Mouse (Mus musculus): Measurements from ENCODE around the gene Atp13a2. TPM values are rescaled to one million over a fixed set of nuclear protein-coding genes. Genes with fewer than 3 reads are reported as not detected.

Atp13a2 gene
- polyA plus RNA-seq, 1 experiment from 2014 or later, result 79.9 TPM

DNA sequence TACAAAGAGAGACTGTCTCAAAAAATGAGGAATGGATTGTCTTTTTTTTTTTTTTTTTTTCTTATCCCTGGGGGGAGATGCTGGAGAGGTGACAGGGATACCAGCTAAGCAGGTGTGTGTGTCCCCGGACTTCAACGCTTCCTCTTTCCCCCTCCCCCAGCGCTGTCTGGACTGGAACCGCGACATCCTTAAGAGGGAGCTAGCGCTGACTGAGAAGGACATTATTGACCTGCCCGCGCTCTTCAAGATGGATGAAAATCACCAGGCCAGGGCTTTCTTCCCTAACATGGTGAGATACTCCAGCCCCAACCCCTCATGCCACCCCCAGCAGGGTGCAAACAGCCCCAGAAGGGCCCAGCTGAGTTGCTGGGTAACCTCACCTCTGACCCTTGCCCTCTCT lies 37.6 kb upstream of the Atp13a2 start:
- H3K4me1 ChIP-seq (ENCODE audit: control insufficient read depth, insufficient read depth, low read length), result no peaks in the 10 kb centered on the region
- no peak for ATAC-seq
- no peaks in the 10 kb centered on the region for H3K36me3 ChIP-seq (ENCODE audit: control insufficient read depth, insufficient read depth, low read length)
- H3K27ac ChIP-seq (ENCODE audit: low read depth, low read length), result no peak overlapping the region
- 83% methylated on average over 8 of the region's 8 CpGs for WGBS
- no peak overlapping the region for H3K4me3 ChIP-seq (ENCODE audit: low read depth, low read length)
- no peaks in the 10 kb centered on the region for H3K27me3 ChIP-seq (replicated peaks; ENCODE audit: control insufficient read depth, insufficient read depth, low read length)
- no peak overlapping the region for H3K9ac ChIP-seq (ENCODE audit: low read length)
- no peak for DNase-seq (ENCODE audit: low spot score)
- no peaks in the 10 kb centered on the region for H3K9me3 ChIP-seq (replicated peaks; ENCODE audit: control insufficient read depth, low read length)
- H3K4me2 ChIP-seq (ENCODE audit: low read length), result no peak overlapping the region

DNA sequence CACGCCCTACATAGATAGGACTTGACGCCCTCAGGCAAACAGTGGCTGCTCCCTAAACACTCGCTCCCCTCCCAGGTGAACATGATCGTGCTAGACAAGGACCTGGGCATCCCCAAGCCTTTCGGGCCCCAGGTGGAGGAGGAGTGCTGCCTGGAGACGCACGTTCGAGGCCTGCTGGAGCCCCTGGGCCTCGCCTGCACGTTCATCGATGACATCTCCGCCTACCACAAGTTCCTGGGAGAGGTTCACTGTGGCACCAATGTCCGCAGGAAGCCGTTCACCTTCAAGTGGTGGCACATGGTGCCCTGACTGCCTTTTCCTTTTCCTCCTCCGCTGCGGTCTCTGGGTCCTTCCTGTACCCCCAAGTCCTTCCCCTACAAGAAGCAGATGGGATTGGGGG lies 37.1 kb upstream of the Atp13a2 start:
- H3K9me3 ChIP-seq (replicated peaks; ENCODE audit: control insufficient read depth, low read length), result no peaks in the 10 kb centered on the region
- ATAC-seq (no peak), DNase-seq (ENCODE audit: low spot score) (no peak)
- no peaks in the 10 kb centered on the region for H3K36me3 ChIP-seq (ENCODE audit: control insufficient read depth, insufficient read depth, low read length)
- H3K9ac ChIP-seq (ENCODE audit: low read length), result no peak overlapping the region
- no peak overlapping the region for H3K27ac ChIP-seq (ENCODE audit: low read depth, low read length)
- H3K4me2 ChIP-seq (ENCODE audit: low read length), result no peak overlapping the region
- H3K4me1 ChIP-seq (ENCODE audit: control insufficient read depth, insufficient read depth, low read length), result no peaks in the 10 kb centered on the region
- H3K27me3 ChIP-seq (replicated peaks; ENCODE audit: control insufficient read depth, insufficient read depth, low read length), result no peaks in the 10 kb centered on the region
- WGBS, result 91% methylated on average over 16 of the region's 16 CpGs
- H3K4me3 ChIP-seq (ENCODE audit: low read depth, low read length), result no peak overlapping the region

DNA sequence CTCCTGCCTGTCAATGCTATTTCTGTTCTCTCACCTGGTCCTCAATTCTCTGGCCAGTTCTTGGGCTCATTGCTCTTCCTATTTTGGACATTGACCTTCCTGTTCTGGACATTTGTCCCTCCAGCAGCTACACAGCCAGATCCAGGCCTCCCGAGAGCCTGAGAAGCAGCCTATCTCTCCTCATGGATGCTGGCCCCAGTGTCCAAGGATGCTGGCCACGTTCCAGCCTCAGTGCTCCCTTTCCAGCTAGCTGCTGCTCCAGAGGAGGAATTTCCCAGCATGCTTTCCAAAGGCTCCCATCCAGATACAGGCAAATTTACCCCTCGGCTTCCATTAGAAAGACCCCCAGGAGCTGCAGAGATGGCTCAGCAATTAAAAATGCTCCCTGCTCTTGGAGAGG lies 36.1 kb upstream of the Atp13a2 start:
- Histone ChIP-seq H3K27me3 (replicated peaks; ENCODE audit: control insufficient read depth, insufficient read depth, low read length) (no peaks in the 10 kb centered on the region), H3K4me1 (ENCODE audit: control insufficient read depth, insufficient read depth, low read length) (no peaks in the 10 kb centered on the region), H3K9ac (ENCODE audit: low read length) (no peak overlapping the region), H3K4me3 (ENCODE audit: low read depth, low read length) (no peak overlapping the region), H3K36me3 (ENCODE audit: control insufficient read depth, insufficient read depth, low read length) (no peaks in the 10 kb centered on the region), H3K9me3 (replicated peaks; ENCODE audit: control insufficient read depth, low read length) (no peaks in the 10 kb centered on the region), H3K4me2 (ENCODE audit: low read length) (no peak overlapping the region), H3K27ac (ENCODE audit: low read depth, low read length) (no peak overlapping the region)
- ATAC-seq (no peak), DNase-seq (ENCODE audit: low spot score) (no peak)
- WGBS, result 72% methylated on average over 3 of the region's 3 CpGs

DNA sequence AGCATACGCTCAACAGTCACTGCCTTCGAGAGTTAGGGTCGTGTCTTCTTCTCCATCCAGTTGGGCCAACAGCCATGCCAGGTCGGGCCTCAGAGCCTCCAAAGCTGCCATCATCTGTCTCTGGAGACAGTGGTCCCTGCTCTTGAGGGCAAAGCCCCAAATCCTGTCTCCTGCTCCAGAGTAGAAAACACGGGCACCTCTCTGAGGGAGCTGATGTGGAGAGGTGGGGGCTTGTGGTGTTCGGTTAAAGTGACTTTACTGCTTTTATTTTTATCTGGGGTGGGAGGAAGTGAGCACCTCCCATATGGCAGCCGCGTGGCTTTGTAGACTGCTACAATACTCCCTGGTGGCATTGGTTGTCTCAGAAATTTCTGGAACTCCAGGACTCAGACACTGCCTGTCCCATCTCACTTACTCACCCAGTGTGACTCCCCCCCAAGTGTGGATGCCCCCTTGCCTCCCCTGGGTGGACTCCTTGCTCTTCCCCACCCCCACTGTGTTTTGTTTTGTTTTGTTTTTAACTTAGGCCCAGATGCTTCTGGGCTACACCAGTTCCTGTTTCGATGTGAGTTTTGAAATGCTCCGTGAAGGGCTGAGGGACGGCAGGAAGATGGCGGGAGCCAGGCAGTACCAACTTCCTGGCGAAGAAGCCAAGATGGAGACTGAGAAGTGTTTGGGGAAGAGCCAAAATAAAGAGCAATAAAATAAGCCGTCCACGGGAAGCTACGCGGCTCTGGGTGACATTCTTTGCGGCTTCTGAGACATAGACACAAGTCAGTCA lies 34.6 kb upstream of the Atp13a2 start:
- DNase-seq (ENCODE audit: low spot score) (no peak), ATAC-seq (no peak)
- Histone ChIP-seq H3K9ac (ENCODE audit: low read length) (no peak overlapping the region), H3K27ac (ENCODE audit: low read depth, low read length) (no peak overlapping the region), H3K4me2 (ENCODE audit: low read length) (no peak overlapping the region), H3K4me1 (ENCODE audit: control insufficient read depth, insufficient read depth, low read length) (no peaks in the 10 kb centered on the region; the same call in 1 of the 2 replicates), H3K4me3 (ENCODE audit: low read depth, low read length) (no peak overlapping the region), H3K9me3 (replicated peaks; ENCODE audit: control insufficient read depth, low read length) (no peaks in the 10 kb centered on the region), H3K27me3 (replicated peaks; ENCODE audit: control insufficient read depth, insufficient read depth, low read length) (no peaks in the 10 kb centered on the region), H3K36me3 (ENCODE audit: control insufficient read depth, insufficient read depth, low read length) (no peaks in the 10 kb centered on the region)
- 91% methylated on average over 18 of the region's 18 CpGs for WGBS

DNA sequence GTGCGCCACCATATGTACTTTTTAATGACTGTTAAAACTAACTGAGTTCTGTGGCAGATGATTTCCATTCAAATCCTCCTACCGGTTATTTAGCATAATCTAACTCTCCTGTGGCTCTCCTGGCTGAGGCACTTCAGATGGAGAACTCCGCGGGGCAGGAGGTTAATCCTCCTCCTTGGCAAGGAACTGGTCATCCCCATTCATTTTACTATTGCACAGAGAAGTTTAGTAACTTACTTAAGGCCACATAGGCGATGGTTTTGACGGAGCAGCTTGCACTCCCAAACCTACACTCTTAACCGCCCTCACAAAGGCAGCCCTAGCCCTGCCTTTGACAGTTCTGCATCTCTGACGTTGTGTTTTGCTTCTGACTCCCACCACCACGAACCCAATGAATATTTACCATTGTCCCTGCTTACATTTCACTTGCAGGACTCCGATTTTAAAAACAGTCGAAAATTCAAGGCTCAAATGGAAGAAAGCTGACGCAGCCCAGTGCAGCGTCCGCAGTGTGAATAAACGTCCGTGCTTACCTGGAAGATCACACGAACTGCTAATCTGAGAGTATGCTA lies 29.5 kb upstream of the Atp13a2 start:
- WGBS, result 5% methylated on average over 17 of the region's 17 CpGs
- peaks cover 10% of the 10 kb centered on the region for H3K4me1 ChIP-seq (ENCODE audit: control insufficient read depth, insufficient read depth, low read length)
- DNase-seq (ENCODE audit: low spot score), result peak; percentile 27

DNA sequence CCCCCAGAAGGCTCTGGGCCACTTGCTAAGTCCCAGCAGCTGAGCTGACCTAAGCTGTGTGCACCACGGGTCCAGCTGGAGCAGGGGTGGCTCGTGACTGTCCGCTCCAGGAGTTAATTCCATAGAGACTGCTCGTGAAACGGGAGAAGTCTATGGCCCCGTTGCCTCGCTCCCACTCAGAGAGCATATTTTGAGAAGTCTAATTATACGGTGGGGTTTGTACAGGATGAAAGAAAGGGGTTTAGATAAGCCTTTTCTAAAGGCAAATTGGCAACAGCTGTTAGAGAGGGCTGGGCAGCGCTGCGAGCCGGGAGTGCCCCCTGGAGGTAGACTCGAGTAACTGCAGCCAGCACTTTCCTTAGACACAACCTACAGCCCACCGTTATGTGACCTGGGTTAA lies 28.9 kb upstream of the Atp13a2 start:
- under 1% methylated on average over 13 of the region's 13 CpGs for WGBS
- no peaks in the 10 kb centered on the region for H3K36me3 ChIP-seq (ENCODE audit: control insufficient read depth, insufficient read depth, low read length)
- H3K4me2 ChIP-seq (ENCODE audit: low read length), result peak overlapping the region; percentile 78
- ATAC-seq (peak; percentile 30), DNase-seq (ENCODE audit: low spot score) (peak; percentile 88)
- peak overlapping the region; percentile 42 for H3K4me3 ChIP-seq (ENCODE audit: low read depth, low read length)
- peak overlapping the region; percentile 59 for H3K9ac ChIP-seq (ENCODE audit: low read length)
- H3K27ac ChIP-seq (ENCODE audit: low read depth, low read length), result peak overlapping the region; percentile 62
- H3K4me1 ChIP-seq (ENCODE audit: control insufficient read depth, insufficient read depth, low read length), result peaks cover 15% of the 10 kb centered on the region
- H3K9me3 ChIP-seq (replicated peaks; ENCODE audit: control insufficient read depth, low read length), result no peaks in the 10 kb centered on the region
- no peaks in the 10 kb centered on the region for H3K27me3 ChIP-seq (replicated peaks; ENCODE audit: control insufficient read depth, insufficient read depth, low read length)

More for the DNA sequence above, 29.5 kb upstream of the Atp13a2 start:
- Histone ChIP-seq H3K27ac (ENCODE audit: low read depth, low read length) (peak overlapping the region; percentile 62), H3K9me3 (replicated peaks; ENCODE audit: control insufficient read depth, low read length) (no peaks in the 10 kb centered on the region), H3K9ac (ENCODE audit: low read length) (peak overlapping the region; percentile 59), H3K4me3 (ENCODE audit: low read depth, low read length) (peak overlapping the region; percentile 42), H3K4me2 (ENCODE audit: low read length) (peak overlapping the region; percentile 78), H3K36me3 (ENCODE audit: control insufficient read depth, insufficient read depth, low read length) (no peaks in the 10 kb centered on the region), H3K27me3 (replicated peaks; ENCODE audit: control insufficient read depth, insufficient read depth, low read length) (no peaks in the 10 kb centered on the region)
- no peak for ATAC-seq

DNA sequence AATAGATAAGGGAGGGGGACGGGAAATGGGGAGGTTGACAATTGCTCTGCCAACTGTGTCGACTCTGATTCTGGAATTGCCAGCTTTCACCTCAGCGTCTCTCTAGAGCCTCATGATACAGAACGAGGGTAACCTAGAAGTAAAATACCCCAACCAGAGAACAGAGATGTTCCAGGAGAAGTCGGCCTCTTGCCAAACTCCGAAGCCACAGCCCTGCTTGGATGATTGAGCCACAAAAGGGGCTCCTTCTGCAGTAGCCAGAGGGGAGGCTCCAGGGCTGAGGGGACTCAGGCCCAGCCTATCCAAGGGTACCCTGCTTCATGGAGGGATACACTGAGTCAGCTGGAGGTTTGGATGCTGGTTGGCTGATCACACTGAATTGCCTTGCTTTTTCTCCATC lies 28.4 kb upstream of the Atp13a2 start:
- Histone ChIP-seq H3K27me3 (replicated peaks; ENCODE audit: control insufficient read depth, insufficient read depth, low read length) (no peaks in the 10 kb centered on the region), H3K4me3 (ENCODE audit: low read depth, low read length) (no peak overlapping the region), H3K27ac (ENCODE audit: low read depth, low read length) (no peak overlapping the region), H3K4me1 (ENCODE audit: control insufficient read depth, insufficient read depth, low read length) (peaks cover 15% of the 10 kb centered on the region), H3K4me2 (ENCODE audit: low read length) (no peak overlapping the region), H3K36me3 (ENCODE audit: control insufficient read depth, insufficient read depth, low read length) (no peaks in the 10 kb centered on the region), H3K9ac (ENCODE audit: low read length) (no peak overlapping the region), H3K9me3 (replicated peaks; ENCODE audit: control insufficient read depth, low read length) (no peaks in the 10 kb centered on the region)
- 60% methylated on average over 6 of the region's 6 CpGs for WGBS
- DNase-seq (ENCODE audit: low spot score) (no peak), ATAC-seq (no peak)

DNA sequence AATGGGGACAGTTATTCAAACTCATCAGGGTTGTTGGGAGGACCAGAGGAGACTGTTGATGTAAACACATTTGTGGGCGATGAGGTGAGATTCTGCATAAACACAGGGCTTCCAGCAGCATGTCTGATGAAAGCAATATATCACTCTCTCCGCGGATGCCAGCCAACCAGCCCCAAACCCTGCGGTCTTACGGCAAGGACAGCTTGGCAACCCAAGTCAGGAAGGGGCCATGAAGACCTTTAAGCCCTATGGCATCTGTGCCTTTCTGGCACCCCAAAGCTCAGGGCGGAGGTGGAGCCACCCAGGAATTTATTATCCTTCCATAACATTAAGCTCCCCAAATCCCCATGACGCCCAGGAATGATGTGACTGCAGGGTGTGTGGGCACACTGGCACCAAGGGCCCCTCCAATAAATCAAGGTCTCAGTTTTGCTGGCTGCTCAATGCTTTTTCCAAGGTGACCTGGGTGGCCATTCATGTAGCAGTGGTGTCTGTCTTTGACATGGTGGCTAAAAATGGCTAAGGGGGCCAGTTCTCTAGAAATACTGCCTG lies 27.5 kb upstream of the Atp13a2 start:
- 91% methylated on average over 7 of the region's 7 CpGs for WGBS

More for the DNA sequence above, 27.5 kb upstream of the Atp13a2 start:
- no peak overlapping the region for H3K27ac ChIP-seq (ENCODE audit: low read depth, low read length)
- no peaks in the 10 kb centered on the region for H3K9me3 ChIP-seq (replicated peaks; ENCODE audit: control insufficient read depth, low read length)
- no peaks in the 10 kb centered on the region for H3K36me3 ChIP-seq (ENCODE audit: control insufficient read depth, insufficient read depth, low read length)
- no peak overlapping the region for H3K4me2 ChIP-seq (ENCODE audit: low read length)
- H3K9ac ChIP-seq (ENCODE audit: low read length), result no peak overlapping the region
- no peaks in the 10 kb centered on the region for H3K27me3 ChIP-seq (replicated peaks; ENCODE audit: control insufficient read depth, insufficient read depth, low read length)
- DNase-seq (ENCODE audit: low spot score) (no peak), ATAC-seq (no peak)
- peaks cover 15% of the 10 kb centered on the region for H3K4me1 ChIP-seq (ENCODE audit: control insufficient read depth, insufficient read depth, low read length)
- H3K4me3 ChIP-seq (ENCODE audit: low read depth, low read length), result no peak overlapping the region

Measured in forebrain, embryonic 14.5 days (tissue).